In the genomic region with DNA sequence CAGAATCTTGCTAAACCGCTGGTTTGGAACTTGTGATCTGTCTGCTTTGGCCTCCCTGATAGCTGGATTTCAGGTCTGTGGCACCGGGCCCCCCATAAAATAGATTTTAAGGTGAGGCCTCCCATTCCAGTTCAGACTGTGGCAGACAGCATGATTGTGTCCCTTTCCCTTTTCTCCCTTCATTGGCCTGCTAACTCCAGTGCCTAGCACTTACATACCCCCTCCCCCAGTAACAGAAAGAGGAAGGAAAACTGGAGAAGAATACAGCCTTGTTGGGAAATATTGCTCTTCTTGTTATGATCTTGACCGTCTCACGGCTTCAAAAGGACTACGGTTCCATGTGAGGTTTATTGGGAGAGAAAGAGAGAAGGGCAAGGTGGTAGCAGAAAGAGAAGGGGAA, we compare ENCODE assay signal across 30 mouse cellular contexts.
A peak's percentile ranks its signal among the peaks of the same experiment; 100 is the strongest.
DNase-seq lines count a peak whose midpoint lies in the region; ATAC-seq and TF ChIP-seq lines count a peak whose summit lies in the region.
"Had no signal": no experiment of that assay in that cellular context is flagged by ENCODE, and none has a peak within 500 bp of the region (broad histone marks: within the 10 kb centered on the region; RNA-seq: fewer than 3 reads in every experiment).

No protein-coding gene starts in this region.

- TF ChIP-seq CTCF in liver, adult 2 months (IDR thresholded peaks at IDR 0.05; ENCODE audit: low read depth, low read length): no peak

- H3K4me2 ChIP-seq in liver, embryonic 11.5 days: no peak overlapping the region
- H3K4me2 ChIP-seq in midbrain, embryonic 11.5 days: no peak overlapping the region
- H3K4me2 ChIP-seq in midbrain, embryonic 15.5 days: no peak overlapping the region
- H3K4me2 ChIP-seq: embryonic facial prominence, embryonic 13.5 days; forebrain, embryonic 12.5 days; forebrain, embryonic 15.5 days; heart, embryonic 12.5 days; heart, embryonic 15.5 days; hindbrain, embryonic 14.5 days had no signal

- no peak overlapping the region for H3K4me3 ChIP-seq in liver, adult 2 months (ENCODE audit: insufficient read depth, low read depth, low read length)
- H3K4me3 ChIP-seq in liver, embryonic 11.5 days (ENCODE audit: low read depth, low read length): no peak overlapping the region
- H3K4me3 ChIP-seq in midbrain, embryonic 11.5 days (ENCODE audit: low read depth, low read length): no peak overlapping the region
- no peak overlapping the region for H3K4me3 ChIP-seq in midbrain, embryonic 15.5 days
- H3K4me3 ChIP-seq: embryonic facial prominence, embryonic 10.5 days; embryonic facial prominence, embryonic 13.5 days; erythroblast, embryonic 14.5 days; forebrain, embryonic 12.5 days; forebrain, embryonic 15.5 days; heart, embryonic 12.5 days; heart, embryonic 15.5 days; hindbrain, embryonic 10.5 days had no signal

- no peaks in the 10 kb centered on the region for H3K9me3 ChIP-seq in liver, embryonic 11.5 days (ENCODE audit: control insufficient read depth, low read length)
- H3K9me3 ChIP-seq in midbrain, embryonic 11.5 days (ENCODE audit: control insufficient read depth, low read length): no peaks in the 10 kb centered on the region
- H3K9me3 ChIP-seq in midbrain, embryonic 15.5 days: no peaks in the 10 kb centered on the region
- H3K9me3 ChIP-seq: embryonic facial prominence, embryonic 10.5 days; embryonic facial prominence, embryonic 13.5 days; forebrain, embryonic 12.5 days; forebrain, embryonic 15.5 days; G1E; heart, embryonic 12.5 days; heart, embryonic 15.5 days; hindbrain, embryonic 10.5 days had no signal

- no peak for TF ChIP-seq POLR2A in liver, adult 2 months (IDR thresholded peaks at IDR 0.05; ENCODE audit: extremely low read depth, insufficient read depth, low read length)

- H3K36me3 ChIP-seq in liver, adult 2 months (ENCODE audit: control insufficient read depth, insufficient read depth, low read length): no peaks in the 10 kb centered on the region
- H3K36me3 ChIP-seq in liver, embryonic 11.5 days (ENCODE audit: control insufficient read depth, insufficient read depth, low read length): no peaks in the 10 kb centered on the region
- H3K36me3 ChIP-seq in midbrain, embryonic 11.5 days (ENCODE audit: control insufficient read depth, insufficient read depth, low read length): no peaks in the 10 kb centered on the region
- H3K36me3 ChIP-seq in midbrain, embryonic 15.5 days (replicated peaks): no peaks in the 10 kb centered on the region
- H3K36me3 ChIP-seq: embryonic facial prominence, embryonic 10.5 days; embryonic facial prominence, embryonic 13.5 days; forebrain, embryonic 12.5 days; forebrain, embryonic 15.5 days; G1E; heart, embryonic 12.5 days; heart, embryonic 15.5 days; hindbrain, embryonic 10.5 days had no signal

- H3K4me1 ChIP-seq in liver, adult 2 months (ENCODE audit: control insufficient read depth, insufficient read depth, low read length): peaks cover 8% of the 10 kb centered on the region
- no peaks in the 10 kb centered on the region for H3K4me1 ChIP-seq in liver, embryonic 11.5 days (replicated peaks; ENCODE audit: control insufficient read depth, insufficient read depth, low read length)
- H3K4me1 ChIP-seq in midbrain, embryonic 11.5 days (ENCODE audit: control insufficient read depth, insufficient read depth, low read length): no peaks in the 10 kb centered on the region; the same call in 1 of the 2 replicates
- H3K4me1 ChIP-seq in midbrain, embryonic 15.5 days: no peaks in the 10 kb centered on the region
- H3K4me1 ChIP-seq: embryonic facial prominence, embryonic 13.5 days; forebrain, embryonic 12.5 days; forebrain, embryonic 15.5 days; heart, embryonic 12.5 days; heart, embryonic 15.5 days had no signal

- H3K79me2 ChIP-seq in liver, adult 2 months (ENCODE audit: control insufficient read depth, insufficient read depth, low read length): no peaks in the 10 kb centered on the region

- H3K27me3 ChIP-seq in liver, adult 2 months (ENCODE audit: control insufficient read depth, insufficient read depth, low read length): no peaks in the 10 kb centered on the region
- no peaks in the 10 kb centered on the region for H3K27me3 ChIP-seq in liver, embryonic 11.5 days (replicated peaks; ENCODE audit: control insufficient read depth, insufficient read depth, low read length)
- no peaks in the 10 kb centered on the region for H3K27me3 ChIP-seq in midbrain, embryonic 11.5 days (ENCODE audit: control insufficient read depth, insufficient read depth, low read length)
- no peaks in the 10 kb centered on the region for H3K27me3 ChIP-seq in midbrain, embryonic 15.5 days (replicated peaks)
- H3K27me3 ChIP-seq: CH12.LX; embryonic facial prominence, embryonic 13.5 days; forebrain, embryonic 12.5 days; forebrain, embryonic 15.5 days; heart, embryonic 12.5 days; heart, embryonic 15.5 days; Patski had no signal

- H3K9ac ChIP-seq in liver, adult 2 months (ENCODE audit: low read depth, low read length): no peak overlapping the region
- no peak overlapping the region for H3K9ac ChIP-seq in liver, embryonic 11.5 days (ENCODE audit: low read depth, low read length)
- H3K9ac ChIP-seq in midbrain, embryonic 11.5 days (ENCODE audit: low read length): no peak overlapping the region
- no peak overlapping the region for H3K9ac ChIP-seq in midbrain, embryonic 15.5 days
- H3K9ac ChIP-seq: embryonic facial prominence, embryonic 13.5 days; forebrain, embryonic 12.5 days; forebrain, embryonic 15.5 days; heart, embryonic 12.5 days; heart, embryonic 15.5 days; hindbrain, embryonic 14.5 days had no signal

- peak; percentile 16 for DNase-seq in liver, adult 2 months (ENCODE audit: extremely low read depth, low read depth, low spot score)
- no peak for DNase-seq in liver, embryonic 11.5 days (ENCODE audit: low spot score)
- DNase-seq in midbrain, embryonic 11.5 days (ENCODE audit: low spot score, missing footprints): peak; percentile 8
- DNase-seq in cerebellum, postnatal 14 days: no peak
- no peak for DNase-seq in ovary, adult 18-20 months (ENCODE audit: low spot score)
- DNase-seq: adrenal gland, postnatal 10 days; adrenal gland, postnatal 36 days; B cell, adult 2 months; cerebellum, adult 11-12 months; cerebellum, adult 9-10 months; embryo, embryonic 11 days; gastrocnemius, postnatal 25 days; heart, postnatal 10 days; heart, postnatal 36 days had no signal

- no peak for ATAC-seq in liver, embryonic 11.5 days (replicated peaks; ENCODE audit: low FRiP score)
- ATAC-seq in midbrain, embryonic 11.5 days (ENCODE audit: low FRiP score): no peak
- ATAC-seq in midbrain, embryonic 15.5 days (replicated peaks): no peak
- ATAC-seq in megakaryocyte, adult 5-6 weeks (ENCODE audit: poor library complexity, severe bottlenecking): peak; percentile 86
- ATAC-seq: forebrain, embryonic 15.5 days; hindbrain, postnatal 0 days; inflammation-experienced regulatory T-cells, adult 6 months; Patski had no signal

- WGBS in liver, adult 2 months: 93% methylated on average over 5 of the region's 5 CpGs
- WGBS in liver, embryonic 11.5 days: 78% methylated on average over 5 of the region's 5 CpGs
- WGBS in midbrain, embryonic 11.5 days: 95% methylated on average over 5 of the region's 5 CpGs
- 91% methylated on average over 5 of the region's 5 CpGs for WGBS in midbrain, embryonic 15.5 days

- no peak overlapping the region for H3K27ac ChIP-seq in liver, adult 2 months (replicated peaks; ENCODE audit: insufficient read depth, low read depth, low read length)
- H3K27ac ChIP-seq in liver, embryonic 11.5 days (ENCODE audit: low read depth, low read length): no peak overlapping the region
- H3K27ac ChIP-seq in midbrain, embryonic 11.5 days (ENCODE audit: low read depth, low read length): no peak overlapping the region
- H3K27ac ChIP-seq in midbrain, embryonic 15.5 days: no peak overlapping the region
- H3K27ac ChIP-seq: embryonic facial prominence, embryonic 10.5 days; embryonic facial prominence, embryonic 13.5 days; forebrain, embryonic 12.5 days; forebrain, embryonic 15.5 days; heart, embryonic 15.5 days; hindbrain, embryonic 10.5 days; hindbrain, embryonic 14.5 days; hindbrain, postnatal 0 days had no signal

Comparison
In these comparisons a context has a peak if more than half of its experiments do, and no peak if none do; other contexts are left out.
1. DNase-seq: peak in liver, adult 2 months (single experiment) and midbrain, embryonic 11.5 days (single experiment); none in liver, embryonic 11.5 days (single experiment), cerebellum, postnatal 14 days (0 of 2) and ovary, adult 18-20 months (single experiment).